Mouse (Mus musculus) cortical plate, adult 2 months (tissue): Measurements from ENCODE around the gene Mpc1.

Experiments
- CTCF ChIP-seq: fragments of 200-500 bp; IDR thresholded peaks from 2 replicates; pipeline ENCODE4 v1.5.1; 2011; ENCODE audit warnings: mild to moderate bottlenecking, control low read depth, low read length; ENCODE audit not compliant: insufficient read depth; ENCODE audit errors: extremely low read depth
- POLR2A ChIP-seq: fragments of 200-500 bp; IDR thresholded peaks from 2 replicates; pipeline ENCODE4 v1.6.1; 2011; ENCODE audit warnings: mild to moderate bottlenecking, low read length, control low read depth; ENCODE audit not compliant: insufficient read depth; ENCODE audit errors: extremely low read depth

DNA sequence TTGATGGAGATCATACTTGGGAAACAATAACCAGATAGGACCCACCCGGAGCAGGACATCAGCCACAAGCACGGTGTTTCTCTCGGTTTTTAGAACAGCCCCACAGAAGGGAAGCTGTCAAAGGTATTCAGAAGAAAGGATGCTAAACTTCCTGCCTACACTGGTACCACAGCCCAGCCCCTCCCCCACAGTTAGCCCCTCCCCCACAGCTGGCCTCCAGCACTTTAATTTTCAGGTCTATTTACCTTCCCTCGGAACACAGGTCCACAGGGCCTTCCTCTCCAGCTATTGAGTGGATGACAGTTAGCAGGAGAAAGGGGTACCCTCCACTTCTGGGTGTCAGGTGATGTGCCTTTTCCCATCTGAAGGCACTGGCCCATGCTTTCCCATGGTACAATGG is 42.2 kb upstream of the Mpc1 start:
- TF ChIP-seq CTCF (no peak), POLR2A (no peak)
